Mouse (Mus musculus): ENCODE results near the gene Pip5k1c.

DNA sequence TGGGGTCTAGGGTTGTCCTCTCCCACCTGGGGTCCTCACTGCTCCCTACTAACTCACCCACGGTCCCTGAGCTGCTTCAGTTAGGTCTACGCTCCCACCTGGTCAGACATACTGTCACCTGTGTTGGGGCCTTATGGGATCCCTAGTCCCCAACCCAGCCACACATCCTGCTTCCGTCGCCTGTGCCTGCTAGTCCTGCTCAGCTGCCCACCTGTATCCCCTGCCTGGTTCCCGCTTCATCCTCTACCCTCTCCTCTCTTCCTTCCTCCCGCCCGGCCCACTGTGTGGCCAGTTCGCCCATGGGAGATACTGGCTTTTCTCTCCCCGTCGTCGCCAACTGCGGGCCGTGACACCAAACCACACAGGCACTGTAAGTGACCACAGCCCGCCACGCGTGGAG is 22.8 kb downstream of the Pip5k1c start:
- TF ChIP-seq CTCF (IDR thresholded peaks at IDR 0.05; ENCODE audit: low read depth), result no peak
- TF ChIP-seq EP300 (optimal IDR thresholded peaks at IDR 0.05), result no peak

Data from stomach, postnatal 0 days (tissue).